Mouse (Mus musculus): ENCODE measurements at regions not wholly inside any gene's neighbourhood (a gene's known extent, or its start where the extent isn't known, plus 50 kb on each side); places are given as distances from the start of the nearest gene placed in this dataset.

DNA sequence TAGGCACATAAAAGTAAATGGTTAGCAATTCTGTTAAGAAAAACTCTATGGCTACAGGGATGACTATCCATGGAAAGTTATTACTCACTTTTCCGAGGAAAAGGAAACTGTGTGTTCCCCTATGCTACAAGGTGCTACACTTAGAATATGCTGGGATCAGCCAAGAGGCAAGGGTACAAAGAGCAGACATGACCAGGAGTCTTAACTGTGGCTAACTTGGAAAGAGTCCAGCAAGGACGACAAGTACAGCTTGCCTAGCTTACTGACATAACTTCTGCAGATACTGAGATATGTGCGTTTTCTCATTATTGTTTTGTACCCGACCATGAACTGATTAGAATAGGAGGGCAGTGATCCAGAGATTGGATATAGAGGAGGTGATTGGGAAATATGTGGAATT is 296.4 kb downstream of the Gm16223 start:
- Histone ChIP-seq H3K4me1 (replicated peaks; ENCODE audit: insufficient read depth, low read length) (no peaks in the 10 kb centered on the region), H3K36me3 (ENCODE audit: insufficient read depth, low read length) (no peaks in the 10 kb centered on the region), H3K9me3 (replicated peaks; ENCODE audit: low read length) (no peaks in the 10 kb centered on the region), H3K27ac (no peak overlapping the region), H3K4me3 (replicated peaks; ENCODE audit: low read depth, low read length) (no peak overlapping the region), H3K4me2 (ENCODE audit: low read length) (no peak overlapping the region), H3K9ac (ENCODE audit: low read depth, low read length) (no peak overlapping the region), H3K27me3 (ENCODE audit: insufficient read depth, low read length) (no peaks in the 10 kb centered on the region)
- WGBS, result 70% methylated on average over 4 of the region's 4 CpGs
- no peak for DNase-seq (ENCODE audit: low spot score)
- TF ChIP-seq CTCF (IDR thresholded peaks at IDR 0.05; ENCODE audit: low read depth), result no peak
- ATAC-seq (replicated peaks; ENCODE audit: low FRiP score, low read depth), result no peak

DNA sequence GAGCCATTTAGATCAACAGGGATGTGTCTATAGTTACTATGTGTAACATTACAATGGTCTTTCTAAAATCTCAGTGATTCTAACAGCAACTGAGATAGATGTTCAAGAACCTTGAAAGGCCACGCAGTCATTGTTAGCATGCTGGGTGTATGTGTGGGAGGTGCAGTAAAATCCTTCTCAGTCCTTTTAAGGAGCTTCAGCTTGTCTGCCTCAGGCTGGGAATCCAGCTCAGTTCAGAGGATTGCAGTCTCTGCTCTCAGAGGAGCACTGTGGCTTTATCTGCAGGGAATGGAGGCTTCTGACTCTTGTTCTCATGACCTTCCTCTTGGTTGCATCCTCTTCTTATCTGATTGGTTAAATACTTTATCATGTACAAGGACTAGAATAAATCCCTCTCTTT is 320.2 kb downstream of the Gm16223 start:
- no peak for DNase-seq (ENCODE audit: low spot score)
- 67% methylated on average over 1 of the region's 1 CpGs for WGBS

GRCm38 (mm10) chr5:42396695-42397094 is 328.9 kb downstream of the Gm16223 start:
- no peak for TF ChIP-seq CTCF (IDR thresholded peaks at IDR 0.05; ENCODE audit: low read depth)
- DNase-seq (ENCODE audit: low spot score) (no peak), ATAC-seq (replicated peaks; ENCODE audit: low FRiP score, low read depth) (no peak)
- H3K9ac ChIP-seq (ENCODE audit: low read depth, low read length), result no peak overlapping the region
- no peaks in the 10 kb centered on the region for H3K27me3 ChIP-seq (ENCODE audit: insufficient read depth, low read length)
- H3K27ac ChIP-seq, result no peak overlapping the region
- no peak overlapping the region for H3K4me3 ChIP-seq (replicated peaks; ENCODE audit: low read depth, low read length)
- H3K9me3 ChIP-seq (replicated peaks; ENCODE audit: low read length), result no peaks in the 10 kb centered on the region
- H3K4me1 ChIP-seq (replicated peaks; ENCODE audit: insufficient read depth, low read length), result no peaks in the 10 kb centered on the region
- no peak overlapping the region for H3K4me2 ChIP-seq (ENCODE audit: low read length)
- no peaks in the 10 kb centered on the region for H3K36me3 ChIP-seq (ENCODE audit: insufficient read depth, low read length)

More for the DNA sequence above, 320.2 kb downstream of the Gm16223 start:
- no peaks in the 10 kb centered on the region for H3K36me3 ChIP-seq (ENCODE audit: insufficient read depth, low read length)
- no peak overlapping the region for H3K4me2 ChIP-seq (ENCODE audit: low read length)
- H3K4me3 ChIP-seq (replicated peaks; ENCODE audit: low read depth, low read length), result no peak overlapping the region
- no peaks in the 10 kb centered on the region for H3K27me3 ChIP-seq (ENCODE audit: insufficient read depth, low read length)
- TF ChIP-seq CTCF (IDR thresholded peaks at IDR 0.05; ENCODE audit: low read depth), result no peak
- no peak for ATAC-seq (replicated peaks; ENCODE audit: low FRiP score, low read depth)
- H3K9me3 ChIP-seq (replicated peaks; ENCODE audit: low read length), result no peaks in the 10 kb centered on the region
- no peak overlapping the region for H3K9ac ChIP-seq (ENCODE audit: low read depth, low read length)
- H3K4me1 ChIP-seq (replicated peaks; ENCODE audit: insufficient read depth, low read length), result no peaks in the 10 kb centered on the region
- no peak overlapping the region for H3K27ac ChIP-seq

DNA sequence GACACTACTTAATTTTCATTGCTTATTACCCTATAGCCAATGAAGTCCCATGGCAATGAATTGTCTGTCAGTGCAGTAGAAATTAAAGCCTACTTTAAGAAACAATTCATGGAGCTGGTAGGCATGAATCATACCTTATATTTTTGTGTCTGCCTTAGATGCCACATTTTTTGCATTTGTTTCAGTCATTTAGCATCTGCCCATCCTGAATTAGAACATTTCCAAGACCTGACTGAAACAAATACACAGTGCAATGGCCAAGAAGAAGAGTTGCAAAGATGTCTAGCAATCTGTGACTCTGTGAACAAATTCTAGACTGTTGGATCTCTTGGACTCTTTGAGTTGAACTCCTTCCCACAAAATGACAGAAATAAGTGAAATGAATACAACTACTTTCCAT is 342.2 kb downstream of the Gm16223 start:
- ATAC-seq (replicated peaks; ENCODE audit: low FRiP score, low read depth), result no peak
- Histone ChIP-seq H3K9ac (ENCODE audit: low read depth, low read length) (no peak overlapping the region), H3K27me3 (ENCODE audit: insufficient read depth, low read length) (no peaks in the 10 kb centered on the region), H3K4me3 (replicated peaks; ENCODE audit: low read depth, low read length) (no peak overlapping the region), H3K27ac (no peak overlapping the region), H3K4me1 (replicated peaks; ENCODE audit: insufficient read depth, low read length) (no peaks in the 10 kb centered on the region), H3K4me2 (ENCODE audit: low read length) (no peak overlapping the region), H3K36me3 (ENCODE audit: insufficient read depth, low read length) (no peaks in the 10 kb centered on the region), H3K9me3 (replicated peaks; ENCODE audit: low read length) (no peaks in the 10 kb centered on the region)
- no peak for DNase-seq (ENCODE audit: low spot score)
- TF ChIP-seq CTCF (IDR thresholded peaks at IDR 0.05; ENCODE audit: low read depth), result no peak

DNA sequence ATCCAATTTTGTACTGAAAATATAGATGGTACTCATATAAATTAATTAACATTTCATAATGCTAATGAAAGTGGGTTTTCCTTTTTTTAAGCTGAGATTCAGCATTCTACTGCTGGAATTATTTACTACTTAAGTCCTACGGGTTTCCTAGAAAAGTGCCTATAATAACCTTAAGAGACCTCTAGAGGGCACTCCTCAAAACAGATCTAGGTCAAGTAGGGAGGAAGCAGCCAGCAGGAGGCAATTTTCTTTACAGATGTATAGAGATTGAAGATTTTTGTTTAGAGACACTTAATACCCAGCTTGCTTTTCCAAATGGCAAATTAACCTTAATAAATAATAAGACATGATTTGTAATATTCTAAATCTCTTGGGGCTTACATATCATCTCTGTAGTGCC is 344.5 kb downstream of the Gm16223 start:
- no peaks in the 10 kb centered on the region for H3K4me1 ChIP-seq (replicated peaks; ENCODE audit: insufficient read depth, low read length)
- H3K27ac ChIP-seq, result no peak overlapping the region
- 21% methylated on average over 1 of the region's 1 CpGs for WGBS
- H3K4me2 ChIP-seq (ENCODE audit: low read length), result no peak overlapping the region
- ATAC-seq (replicated peaks; ENCODE audit: low FRiP score, low read depth) (no peak), DNase-seq (ENCODE audit: low spot score) (peak; percentile 80)
- no peaks in the 10 kb centered on the region for H3K27me3 ChIP-seq (ENCODE audit: insufficient read depth, low read length)
- no peaks in the 10 kb centered on the region for H3K9me3 ChIP-seq (replicated peaks; ENCODE audit: low read length)
- no peak overlapping the region for H3K9ac ChIP-seq (ENCODE audit: low read depth, low read length)
- TF ChIP-seq CTCF (IDR thresholded peaks at IDR 0.05; ENCODE audit: low read depth), result peak; percentile 71
- H3K4me3 ChIP-seq (replicated peaks; ENCODE audit: low read depth, low read length), result no peak overlapping the region
- H3K36me3 ChIP-seq (ENCODE audit: insufficient read depth, low read length), result no peaks in the 10 kb centered on the region

DNA sequence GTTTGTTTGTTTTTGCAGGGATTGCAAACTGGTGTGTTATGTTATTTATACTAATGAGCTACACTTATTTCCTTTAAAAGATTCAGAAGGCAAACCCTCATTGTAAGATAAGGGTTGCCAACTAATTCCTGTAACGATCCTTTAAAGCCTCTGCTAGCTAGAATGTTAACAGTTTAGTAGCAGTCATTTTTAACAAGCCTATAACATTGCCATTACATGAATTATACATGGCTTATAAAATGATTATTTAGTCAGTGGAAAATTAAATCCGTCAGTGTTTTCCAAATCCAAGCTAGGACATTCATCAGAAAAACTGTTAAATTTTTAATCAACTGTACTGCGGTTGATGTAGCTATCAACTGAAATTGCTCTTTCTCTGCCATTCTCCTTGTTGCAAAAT is 358.1 kb downstream of the Gm16223 start:
- Histone ChIP-seq H3K4me1 (replicated peaks; ENCODE audit: insufficient read depth, low read length) (no peaks in the 10 kb centered on the region), H3K36me3 (ENCODE audit: insufficient read depth, low read length) (no peaks in the 10 kb centered on the region), H3K4me3 (replicated peaks; ENCODE audit: low read depth, low read length) (no peak overlapping the region), H3K4me2 (ENCODE audit: low read length) (no peak overlapping the region), H3K27me3 (ENCODE audit: insufficient read depth, low read length) (no peaks in the 10 kb centered on the region), H3K9me3 (replicated peaks; ENCODE audit: low read length) (no peaks in the 10 kb centered on the region), H3K9ac (ENCODE audit: low read depth, low read length) (no peak overlapping the region), H3K27ac (no peak overlapping the region)
- ATAC-seq (replicated peaks; ENCODE audit: low FRiP score, low read depth) (no peak), DNase-seq (ENCODE audit: low spot score) (no peak)
- WGBS, result 70% methylated on average over 3 of the region's 3 CpGs
- TF ChIP-seq CTCF (IDR thresholded peaks at IDR 0.05; ENCODE audit: low read depth), result no peak

- Histone ChIP-seq H3K27ac (no peak overlapping the region), H3K4me2 (ENCODE audit: low read length) (no peak overlapping the region), H3K9ac (ENCODE audit: low read depth, low read length) (no peak overlapping the region), H3K27me3 (ENCODE audit: insufficient read depth, low read length) (no peaks in the 10 kb centered on the region), H3K36me3 (ENCODE audit: insufficient read depth, low read length) (no peaks in the 10 kb centered on the region), H3K9me3 (replicated peaks; ENCODE audit: low read length) (no peaks in the 10 kb centered on the region), H3K4me3 (replicated peaks; ENCODE audit: low read depth, low read length) (no peak overlapping the region), H3K4me1 (replicated peaks; ENCODE audit: insufficient read depth, low read length) (no peaks in the 10 kb centered on the region)
- 92% methylated on average over 3 of the region's 3 CpGs for WGBS
- DNase-seq (ENCODE audit: low spot score), result no peak
- TF ChIP-seq CTCF (IDR thresholded peaks at IDR 0.05; ENCODE audit: low read depth), result no peak
- no peak for ATAC-seq (replicated peaks; ENCODE audit: low FRiP score, low read depth)
These were observed 365.4 kb downstream of the Gm16223 start for GRCm38 (mm10) chr5:42433147-42433546.

Measured in kidney, postnatal 0 days (tissue).